Mouse (Mus musculus) limb, embryonic 11.5 days (tissue): Measurements from ENCODE around the gene Bicd2. TPM values are rescaled to one million over a fixed set of nuclear protein-coding genes. Genes with fewer than 3 reads are reported as not detected.

Experiments used
- ATAC-seq: fragments of 200-750 bp; cut with Nextera tagmentation; 2 replicates; pipeline ENCODE4 v1.8.0; 2017; ENCODE audit warnings: low read depth; ENCODE audit not compliant: insufficient number of reproducible peaks, low FRiP score, low TSS enrichment
- DNase-seq: peaks from one replicate; pipeline ENCODE4 v3.0.0-alpha.2; 2015; ENCODE audit warnings: low spot score
- H3K27ac ChIP-seq: fragments of 300-500 bp; sonication (generic); replicated peaks from 2 replicates; pipeline ENCODE4 v1.5.1; 2014; ENCODE audit warnings: low read depth, mild to moderate bottlenecking, low read length
- H3K27me3 ChIP-seq: fragments of 300-500 bp; sonication (generic); 2 replicates; pipeline ENCODE4 v1.6.1; 2014; ENCODE audit warnings: mild to moderate bottlenecking, low read length, mixed read lengths; ENCODE audit not compliant: control insufficient read depth, insufficient read depth
- H3K36me3 ChIP-seq: fragments of 300-500 bp; sonication (generic); 2 replicates; pipeline ENCODE4 v1.6.1; 2014; ENCODE audit warnings: mild to moderate bottlenecking, low read length, moderate library complexity, mixed read lengths; ENCODE audit not compliant: control insufficient read depth, insufficient read depth
- H3K4me1 ChIP-seq: fragments of 300-500 bp; sonication (generic); 2 replicates; pipeline ENCODE4 v1.6.1; 2014; ENCODE audit warnings: low read length, mixed read lengths; ENCODE audit not compliant: control insufficient read depth, insufficient read depth
- H3K4me2 ChIP-seq: fragments of 300-500 bp; sonication (generic); 2 replicates; pipeline ENCODE4 v1.6.1; 2014; ENCODE audit warnings: low read depth, mild to moderate bottlenecking, moderate library complexity; ENCODE audit not compliant: severe bottlenecking
- H3K4me3 ChIP-seq: fragments of 300-500 bp; sonication (generic); 2 replicates; pipeline ENCODE4 v1.5.1; 2014; ENCODE audit warnings: low read depth, low read length
- H3K9ac ChIP-seq: fragments of 300-500 bp; sonication (generic); 2 replicates; pipeline ENCODE4 v1.6.1; 2014; ENCODE audit warnings: mild to moderate bottlenecking, low read length
- H3K9me3 ChIP-seq: fragments of 300-500 bp; sonication (generic); 2 replicates; pipeline ENCODE4 v1.6.1; 2016; ENCODE audit warnings: low read length; ENCODE audit not compliant: control insufficient read depth
- WGBS: fragments of 180-500 bp; shearing (Covaris S2); extraction: QIAGEN DNeasy Blood & Tissue Kit; methylation state at CpG from one replicate; pipeline ENCODE4 v1.1.7; 2014; 5-methylcytosine and 5-hydroxymethylcytosine counted together
- polyA plus RNA-seq: library from polyadenylated mRNA; unstranded; fragments of >200 nt; fragmentation: Nextera tagmentation; extraction: Ambion mirVana; gene quantifications from 2 replicates; pipeline ENCODE4 v1.2.1, GENCODE M21; 2014

Gene Bicd2
- polyA plus RNA-seq, 1 experiment from 2014 or later: 25.8 TPM

DNA sequence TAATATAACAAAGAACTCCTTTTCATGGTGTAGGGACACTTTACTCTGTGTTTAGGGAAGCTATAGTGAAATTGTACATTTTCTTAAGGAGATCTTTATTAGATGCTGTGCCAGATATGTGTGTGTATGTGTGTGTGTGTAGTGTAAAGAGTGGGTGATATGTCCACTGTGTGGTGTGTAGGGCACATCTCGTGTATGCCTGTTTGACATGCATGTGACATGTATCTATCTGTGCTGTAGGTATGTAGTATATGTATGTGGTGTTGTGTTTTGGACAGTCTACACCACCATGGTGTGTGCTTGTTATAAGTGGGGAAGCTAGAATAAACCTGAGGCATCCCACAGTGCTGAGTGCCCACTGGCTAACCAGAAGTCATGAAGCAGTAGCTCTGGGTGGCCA lies 20.9 kb upstream of the Bicd2 start:
- 84% methylated on average over 1 of the region's 1 CpGs for WGBS
- H3K4me1 ChIP-seq: peaks cover 9% of the 10 kb centered on the region; the same call in 1 of the 2 replicates

DNA sequence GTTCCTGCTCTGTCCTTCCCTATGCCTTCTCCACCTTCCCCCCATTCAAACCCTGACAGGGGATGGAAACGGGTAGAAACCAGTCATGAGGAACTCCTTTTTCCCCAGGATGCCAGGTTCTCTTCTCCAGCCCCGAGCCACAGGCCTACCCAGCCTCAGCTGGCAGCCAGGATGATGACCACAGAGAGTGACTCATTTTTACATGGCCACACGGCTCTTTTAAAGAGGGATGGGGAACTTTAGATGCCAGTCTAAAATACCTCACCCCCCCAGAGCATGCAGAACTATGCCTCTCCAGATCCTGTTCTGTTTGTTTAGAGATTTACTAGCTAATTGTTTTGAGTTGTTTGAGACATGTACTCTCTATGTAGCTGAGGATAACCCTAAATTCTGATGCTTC lies 19.9 kb upstream of the Bicd2 start:
- DNase-seq: no peak
- no peaks in the 10 kb centered on the region for H3K36me3 ChIP-seq
- no peak overlapping the region for H3K9ac ChIP-seq
- H3K4me3 ChIP-seq: no peak overlapping the region
- WGBS: 83% methylated on average over 3 of the region's 3 CpGs
- no peak overlapping the region for H3K27ac ChIP-seq
- H3K4me1 ChIP-seq: peaks cover 9% of the 10 kb centered on the region; the same call in 1 of the 2 replicates
- H3K4me2 ChIP-seq: no peak overlapping the region
- no peaks in the 10 kb centered on the region for H3K27me3 ChIP-seq
- H3K9me3 ChIP-seq: no peaks in the 10 kb centered on the region
- no peak for ATAC-seq

More for the DNA sequence above, 20.9 kb upstream of the Bicd2 start:
- H3K27ac ChIP-seq: no peak overlapping the region
- DNase-seq (no peak), ATAC-seq (peak; percentile 26; the same call in 1 of the 2 replicates)
- no peaks in the 10 kb centered on the region for H3K9me3 ChIP-seq
- peak overlapping the region; percentile 50 for H3K4me2 ChIP-seq
- H3K4me3 ChIP-seq: peak overlapping the region; percentile 15; the same call in 1 of the 2 replicates
- peak overlapping the region; percentile 55; the same call in 1 of the 2 replicates for H3K9ac ChIP-seq
- no peaks in the 10 kb centered on the region for H3K27me3 ChIP-seq
- no peaks in the 10 kb centered on the region for H3K36me3 ChIP-seq

DNA sequence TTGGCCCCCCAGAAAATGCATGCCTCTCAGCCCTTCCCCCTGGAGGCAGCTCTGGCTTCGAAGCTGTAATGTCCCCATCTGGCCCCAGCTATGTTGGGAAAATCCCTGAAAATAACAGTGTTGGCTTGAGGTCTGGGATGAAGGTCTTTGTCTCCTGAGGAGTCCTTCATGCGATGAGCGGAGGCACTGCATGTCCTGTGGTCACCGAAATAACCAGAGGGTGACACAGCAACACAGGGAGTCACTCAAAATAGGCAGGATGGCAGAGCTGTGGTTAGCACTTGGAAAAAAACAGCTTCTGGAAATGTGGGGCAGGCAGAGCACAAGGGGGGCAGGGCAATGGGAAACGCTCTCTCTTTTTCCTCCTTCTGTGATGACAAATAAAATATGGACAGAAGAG lies 19.2 kb upstream of the Bicd2 start:
- H3K4me1 ChIP-seq: peaks cover 9% of the 10 kb centered on the region; the same call in 1 of the 2 replicates
- H3K36me3 ChIP-seq: no peaks in the 10 kb centered on the region
- no peak overlapping the region for H3K27ac ChIP-seq
- no peak overlapping the region for H3K4me2 ChIP-seq
- ATAC-seq (no peak), DNase-seq (no peak)
- no peak overlapping the region for H3K9ac ChIP-seq
- no peaks in the 10 kb centered on the region for H3K27me3 ChIP-seq
- no peaks in the 10 kb centered on the region for H3K9me3 ChIP-seq
- WGBS: 84% methylated on average over 5 of the region's 5 CpGs
- no peak overlapping the region for H3K4me3 ChIP-seq

DNA sequence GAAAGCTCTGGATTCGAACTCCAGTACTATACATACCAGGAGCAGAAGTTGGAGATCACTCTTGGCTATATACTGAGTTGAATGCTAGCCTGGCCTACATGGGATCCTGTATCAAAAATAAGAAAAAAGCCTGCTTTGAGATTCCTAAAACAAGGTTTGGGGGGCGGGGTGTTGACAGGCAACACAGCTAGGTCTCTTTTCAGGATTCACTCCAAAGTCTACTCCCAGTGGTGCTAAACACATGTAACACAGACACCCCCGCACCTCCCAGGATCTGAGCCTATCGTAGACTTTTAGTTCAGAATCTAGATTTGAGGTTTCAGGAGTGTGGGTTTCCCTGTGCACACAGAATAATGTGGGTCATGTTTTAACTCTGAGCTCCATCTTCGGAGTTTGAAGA lies 18.6 kb upstream of the Bicd2 start:
- Histone ChIP-seq H3K9me3 (no peaks in the 10 kb centered on the region), H3K4me3 (no peak overlapping the region), H3K36me3 (no peaks in the 10 kb centered on the region), H3K27me3 (no peaks in the 10 kb centered on the region), H3K27ac (no peak overlapping the region), H3K4me2 (no peak overlapping the region), H3K4me1 (peaks cover 9% of the 10 kb centered on the region; the same call in 1 of the 2 replicates), H3K9ac (no peak overlapping the region)
- ATAC-seq (no peak), DNase-seq (no peak)
- WGBS: 93% methylated on average over 5 of the region's 5 CpGs

DNA sequence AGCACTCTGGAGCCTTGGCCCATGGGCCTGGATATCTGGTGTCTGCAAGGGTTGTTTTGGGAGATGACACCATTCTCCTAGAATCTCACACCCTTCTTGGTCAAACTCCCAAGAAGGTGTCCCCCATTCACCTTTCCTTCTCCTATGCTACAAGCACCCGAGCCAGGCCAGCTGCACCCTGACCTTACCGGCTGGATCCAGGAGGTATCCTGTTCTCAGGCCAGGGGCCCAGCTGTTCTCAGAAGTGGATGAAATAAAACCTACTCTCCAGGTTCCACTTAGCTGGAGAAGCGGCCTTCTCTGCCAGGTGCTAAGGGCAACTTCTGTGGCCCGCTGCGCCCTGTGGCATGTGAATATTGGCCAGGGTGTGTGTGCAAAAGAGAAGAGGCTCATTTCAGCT lies 16.5 kb upstream of the Bicd2 start:
- ATAC-seq: no peak
- WGBS: 86% methylated on average over 5 of the region's 5 CpGs
- no peak overlapping the region for H3K9ac ChIP-seq
- no peaks in the 10 kb centered on the region for H3K36me3 ChIP-seq
- no peaks in the 10 kb centered on the region for H3K9me3 ChIP-seq
- no peak overlapping the region for H3K27ac ChIP-seq
- H3K4me1 ChIP-seq: peaks cover 6% of the 10 kb centered on the region; the same call in 1 of the 2 replicates
- DNase-seq: no peak
- no peaks in the 10 kb centered on the region for H3K27me3 ChIP-seq
- H3K4me3 ChIP-seq: no peak overlapping the region
- H3K4me2 ChIP-seq: no peak overlapping the region

DNA sequence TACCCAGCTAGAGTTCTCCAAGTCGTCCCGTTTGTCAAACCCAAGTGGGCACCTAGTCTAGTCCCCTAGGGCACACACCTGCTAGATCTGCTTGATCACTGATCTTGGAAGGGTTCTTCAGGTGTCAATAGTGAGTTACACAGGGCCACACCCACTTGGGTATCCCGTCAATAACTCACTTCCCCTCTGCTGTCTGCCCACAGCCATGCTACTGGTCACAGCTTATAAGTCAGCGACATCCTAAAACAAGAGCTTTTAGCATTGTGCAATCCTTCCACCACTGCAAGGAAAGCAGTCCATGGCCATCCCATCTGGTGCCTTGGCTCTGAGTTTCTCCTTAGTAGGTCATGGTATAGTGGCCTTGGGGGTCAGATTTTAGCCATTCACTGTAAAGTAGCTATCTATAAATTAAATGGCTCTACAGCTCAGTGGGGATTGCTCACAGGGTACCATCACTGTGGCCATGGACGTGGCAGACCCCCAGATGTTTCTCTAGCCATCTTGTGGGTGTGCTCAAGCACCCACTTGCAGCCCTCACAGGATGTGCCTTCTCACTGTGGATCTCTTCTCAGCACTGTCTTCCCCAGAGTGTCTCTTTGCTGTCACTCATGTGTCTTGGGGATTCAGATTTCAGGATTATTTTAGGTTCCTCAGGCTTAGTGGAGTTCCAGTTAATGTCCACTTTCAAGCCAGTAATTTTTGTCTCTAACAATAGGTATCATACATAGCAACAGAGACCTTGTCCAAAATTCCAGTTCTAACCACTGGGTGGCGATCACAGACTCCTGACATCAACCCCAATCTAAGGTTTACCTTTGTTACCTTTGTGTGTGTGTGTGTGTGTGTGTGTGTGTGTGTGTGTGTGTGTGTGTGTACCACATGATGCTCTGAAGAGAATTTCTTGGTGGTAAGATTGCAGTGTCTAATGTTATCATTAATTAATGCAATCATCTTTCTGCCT lies 14.9 kb upstream of the Bicd2 start:
- no peaks in the 10 kb centered on the region for H3K4me1 ChIP-seq
- no peaks in the 10 kb centered on the region for H3K9me3 ChIP-seq
- peak; percentile 62 for DNase-seq
- WGBS: 58% methylated on average over 6 of the region's 6 CpGs
- no peaks in the 10 kb centered on the region for H3K27me3 ChIP-seq
- no peak overlapping the region for H3K4me3 ChIP-seq
- ATAC-seq: no peak
- H3K27ac ChIP-seq: no peak overlapping the region
- no peak overlapping the region for H3K4me2 ChIP-seq
- H3K36me3 ChIP-seq: no peaks in the 10 kb centered on the region
- H3K9ac ChIP-seq: no peak overlapping the region

DNA sequence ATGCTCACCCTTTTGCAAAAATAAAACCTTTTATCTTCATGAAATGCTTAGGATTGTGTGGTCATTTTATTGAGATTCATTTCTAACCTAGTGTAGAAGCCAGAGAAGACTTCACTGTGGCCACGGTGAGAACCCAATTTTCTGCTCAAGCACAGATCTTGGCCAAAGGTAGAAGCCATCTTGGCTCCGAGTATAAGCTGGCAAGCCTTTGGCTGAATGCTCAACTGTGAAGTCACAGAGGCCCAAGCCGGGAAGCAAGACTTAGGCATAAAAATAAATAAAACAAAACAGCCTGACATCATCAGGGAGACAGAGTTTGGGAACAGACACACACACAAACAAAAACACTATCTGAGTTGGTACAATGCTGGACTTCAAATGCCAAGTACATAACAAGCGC lies 13.3 kb upstream of the Bicd2 start:
- Histone ChIP-seq H3K27me3 (no peaks in the 10 kb centered on the region), H3K9ac (no peak overlapping the region), H3K4me3 (no peak overlapping the region), H3K4me1 (no peaks in the 10 kb centered on the region), H3K9me3 (no peaks in the 10 kb centered on the region), H3K36me3 (no peaks in the 10 kb centered on the region), H3K4me2 (no peak overlapping the region), H3K27ac (no peak overlapping the region)
- ATAC-seq (no peak), DNase-seq (no peak)
- WGBS: 87% methylated on average over 4 of the region's 4 CpGs

DNA sequence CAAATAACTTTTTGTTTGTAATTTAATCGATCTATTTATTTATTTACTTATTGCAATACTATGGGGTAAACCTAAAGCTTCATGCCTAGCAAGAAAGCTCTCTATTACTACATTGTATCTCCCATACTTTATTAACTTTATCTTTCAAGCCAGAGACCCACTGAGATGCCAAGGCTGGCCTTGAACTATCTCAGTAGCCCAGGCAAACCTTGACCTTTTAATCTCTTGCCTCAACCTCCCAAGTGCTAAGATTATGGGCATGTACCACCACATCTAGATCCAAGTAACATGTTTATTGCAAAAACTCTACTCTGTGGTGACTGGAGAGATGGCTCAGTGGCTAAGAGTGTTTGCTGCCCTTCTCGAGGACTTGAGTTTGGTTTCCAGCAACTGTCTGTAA lies 8.1 kb upstream of the Bicd2 start:
- Histone ChIP-seq H3K9me3 (no peaks in the 10 kb centered on the region), H3K36me3 (no peaks in the 10 kb centered on the region), H3K9ac (no peak overlapping the region), H3K27me3 (no peaks in the 10 kb centered on the region), H3K4me1 (0 out of 2 replicates have a peak, but pooled peaks cover 2% of the 10 kb centered on the region), H3K4me3 (no peak overlapping the region), H3K4me2 (no peak overlapping the region), H3K27ac (no peak overlapping the region)
- DNase-seq: no peak
- no peak for ATAC-seq
- 79% methylated on average over 2 of the region's 2 CpGs for WGBS
